Mouse (Mus musculus) lung, embryonic 16.5 days (tissue): ENCODE data around the gene Rap1a. TPM values are rescaled to one million over a fixed set of nuclear protein-coding genes. Genes with fewer than 3 reads are reported as not detected.

Source experiments
- ATAC-seq: fragments of 200-750 bp; cut with Nextera tagmentation; 2 replicates; pipeline ENCODE4 v1.8.0; 2017; ENCODE audit warnings: low read depth, mild to moderate bottlenecking, moderate library complexity
- H3K27ac ChIP-seq: fragments of 300-500 bp; sonication (generic); 2 replicates; pipeline ENCODE4 v1.5.1; 2014; ENCODE audit warnings: mild to moderate bottlenecking, control low read depth, low read length
- H3K27me3 ChIP-seq: fragments of 300-500 bp; sonication (generic); 2 replicates; pipeline ENCODE4 v1.6.1; 2014; ENCODE audit warnings: low read depth, low read length, mixed read lengths; ENCODE audit not compliant: control insufficient read depth, insufficient read depth
- H3K36me3 ChIP-seq: fragments of 300-500 bp; sonication (generic); 2 replicates; pipeline ENCODE4 v1.6.1; 2014; ENCODE audit warnings: low read length; ENCODE audit not compliant: control insufficient read depth, insufficient read depth
- H3K4me1 ChIP-seq: fragments of 300-500 bp; sonication (generic); replicated peaks from 2 replicates; pipeline ENCODE4 v1.6.1; 2014; ENCODE audit warnings: low read length, mixed read lengths; ENCODE audit not compliant: control insufficient read depth, insufficient read depth
- H3K4me2 ChIP-seq: fragments of 300-500 bp; sonication (generic); 2 replicates; pipeline ENCODE4 v1.6.1; 2014; ENCODE audit warnings: low read depth, low read length, control low read depth
- H3K4me3 ChIP-seq: fragments of 300-500 bp; sonication (generic); 2 replicates; pipeline ENCODE4 v1.5.1; 2014; ENCODE audit warnings: mild to moderate bottlenecking, low read length, control low read depth
- H3K9ac ChIP-seq: fragments of 300-500 bp; sonication (generic); 2 replicates; pipeline ENCODE4 v1.6.1; 2014; ENCODE audit warnings: low read length, control low read depth
- H3K9me3 ChIP-seq: fragments of 300-500 bp; sonication (generic); 2 replicates; pipeline ENCODE4 v1.6.1; 2016; ENCODE audit warnings: low read length; ENCODE audit not compliant: control insufficient read depth
- WGBS: fragments of 180-500 bp; shearing (Covaris S2); extraction: QIAGEN DNeasy Blood & Tissue Kit; methylation state at CpG from one replicate; pipeline ENCODE4 v1.1.7; 2014; 5-methylcytosine and 5-hydroxymethylcytosine counted together
- polyA plus RNA-seq: library from polyadenylated mRNA; unstranded; fragments of >200 nt; fragmentation: Nextera tagmentation; extraction: Ambion mirVana; gene quantifications from 2 replicates; pipeline ENCODE4 v1.2.1, GENCODE M21; 2015

The Rap1a gene
- polyA plus RNA-seq, 1 experiment from 2014 or later = 126 TPM

- WGBS = 78% methylated on average over 4 of the region's 4 CpGs
- H3K27ac ChIP-seq = no peak overlapping the region
- no peaks in the 10 kb centered on the region for H3K36me3 ChIP-seq
- H3K9me3 ChIP-seq = no peaks in the 10 kb centered on the region
- H3K27me3 ChIP-seq = no peaks in the 10 kb centered on the region
- H3K4me2 ChIP-seq = no peak overlapping the region
- no peak for ATAC-seq
- peaks cover 12% of the 10 kb centered on the region for H3K4me1 ChIP-seq
- H3K9ac ChIP-seq = no peak overlapping the region
- H3K4me3 ChIP-seq = no peak overlapping the region
Observed at GRCm38 (mm10) chr3:105796761-105797160, 4.4 kb downstream of the Rap1a start.

GRCm38 (mm10) chr3:105794309-105794708, 6.8 kb downstream of the Rap1a start:
- no peak overlapping the region for H3K9ac ChIP-seq
- no peaks in the 10 kb centered on the region for H3K27me3 ChIP-seq
- no peak overlapping the region for H3K4me3 ChIP-seq
- H3K4me2 ChIP-seq = no peak overlapping the region
- H3K4me1 ChIP-seq = peaks cover 7% of the 10 kb centered on the region
- no peak for ATAC-seq
- H3K36me3 ChIP-seq = peaks cover 5% of the 10 kb centered on the region; the same call in 1 of the 2 replicates
- no peak overlapping the region for H3K27ac ChIP-seq
- no peaks in the 10 kb centered on the region for H3K9me3 ChIP-seq
- 75% methylated on average over 1 of the region's 1 CpGs for WGBS

- no peak overlapping the region for H3K9ac ChIP-seq
- no peak for ATAC-seq
- peaks cover 6% of the 10 kb centered on the region; the same call in 1 of the 2 replicates for H3K36me3 ChIP-seq
- no peak overlapping the region for H3K4me3 ChIP-seq
- H3K4me1 ChIP-seq = no peaks in the 10 kb centered on the region
- 80% methylated on average over 7 of the region's 7 CpGs for WGBS
- H3K9me3 ChIP-seq = 0 out of 2 replicates have a peak, but pooled peaks cover 3% of the 10 kb centered on the region
- H3K27me3 ChIP-seq = no peaks in the 10 kb centered on the region
- H3K27ac ChIP-seq = no peak overlapping the region
- no peak overlapping the region for H3K4me2 ChIP-seq
Observed at GRCm38 (mm10) chr3:105792309-105792708, 8.8 kb downstream of the Rap1a start.

- no peak overlapping the region for H3K9ac ChIP-seq
- ATAC-seq = no peak
Observed at GRCm38 (mm10) chr3:105791129-105791528, 10.0 kb downstream of the Rap1a start.

GRCm38 (mm10) chr3:105790338-105790737, 10.8 kb downstream of the Rap1a start:
- Histone ChIP-seq H3K27me3 (no peaks in the 10 kb centered on the region), H3K4me2 (no peak overlapping the region), H3K4me3 (no peak overlapping the region), H3K4me1 (no peaks in the 10 kb centered on the region), H3K27ac (no peak overlapping the region), H3K9ac (no peak overlapping the region), H3K36me3 (peaks cover 7% of the 10 kb centered on the region; the same call in 1 of the 2 replicates), H3K9me3 (0 out of 2 replicates have a peak, but pooled peaks cover 3% of the 10 kb centered on the region)
- 69% methylated on average over 1 of the region's 1 CpGs for WGBS
- no peak for ATAC-seq

More at GRCm38 (mm10) chr3:105791129-105791528, 10.0 kb downstream of the Rap1a start:
- peaks cover 7% of the 10 kb centered on the region; the same call in 1 of the 2 replicates for H3K36me3 ChIP-seq
- H3K4me1 ChIP-seq = no peaks in the 10 kb centered on the region
- no peaks in the 10 kb centered on the region for H3K27me3 ChIP-seq
- H3K4me2 ChIP-seq = no peak overlapping the region
- 0 out of 2 replicates have a peak, but pooled peaks cover 3% of the 10 kb centered on the region for H3K9me3 ChIP-seq
- H3K27ac ChIP-seq = no peak overlapping the region
- WGBS = 91% methylated on average over 2 of the region's 2 CpGs
- no peak overlapping the region for H3K4me3 ChIP-seq

- Histone ChIP-seq H3K36me3 (peaks cover 7% of the 10 kb centered on the region; the same call in 1 of the 2 replicates), H3K4me3 (no peak overlapping the region), H3K27me3 (no peaks in the 10 kb centered on the region), H3K9ac (no peak overlapping the region), H3K4me1 (no peaks in the 10 kb centered on the region), H3K4me2 (no peak overlapping the region), H3K27ac (no peak overlapping the region), H3K9me3 (0 out of 2 replicates have a peak, but pooled peaks cover 3% of the 10 kb centered on the region)
- ATAC-seq = no peak
- WGBS = 79% methylated on average over 1 of the region's 1 CpGs
Observed at GRCm38 (mm10) chr3:105789776-105790175, 11.4 kb downstream of the Rap1a start.

GRCm38 (mm10) chr3:105787328-105787727, 13.8 kb downstream of the Rap1a start:
- peaks cover 7% of the 10 kb centered on the region; the same call in 1 of the 2 replicates for H3K36me3 ChIP-seq
- WGBS = 91% methylated on average over 3 of the region's 3 CpGs
- H3K9me3 ChIP-seq = 0 out of 2 replicates have a peak, but pooled peaks cover 3% of the 10 kb centered on the region
- H3K9ac ChIP-seq = no peak overlapping the region
- no peaks in the 10 kb centered on the region for H3K4me1 ChIP-seq
- ATAC-seq = no peak
- no peak overlapping the region for H3K4me2 ChIP-seq
- H3K27me3 ChIP-seq = no peaks in the 10 kb centered on the region
- H3K4me3 ChIP-seq = no peak overlapping the region
- H3K27ac ChIP-seq = no peak overlapping the region

- H3K36me3 ChIP-seq = 0 out of 2 replicates have a peak, but pooled peaks cover 2% of the 10 kb centered on the region
- H3K9me3 ChIP-seq = 0 out of 2 replicates have a peak, but pooled peaks cover 3% of the 10 kb centered on the region
- H3K9ac ChIP-seq = no peak overlapping the region
- no peak overlapping the region for H3K4me3 ChIP-seq
- H3K27ac ChIP-seq = no peak overlapping the region
- no peak overlapping the region for H3K4me2 ChIP-seq
- H3K4me1 ChIP-seq = 0 out of 2 replicates have a peak, but pooled peaks cover 1% of the 10 kb centered on the region
- no peak for ATAC-seq
- H3K27me3 ChIP-seq = no peaks in the 10 kb centered on the region
Observed at GRCm38 (mm10) chr3:105785865-105786264, 15.3 kb downstream of the Rap1a start.

- no peak overlapping the region for H3K4me2 ChIP-seq
- 0 out of 2 replicates have a peak, but pooled peaks cover 2% of the 10 kb centered on the region for H3K4me1 ChIP-seq
- ATAC-seq = no peak
- H3K36me3 ChIP-seq = 0 out of 2 replicates have a peak, but pooled peaks cover 2% of the 10 kb centered on the region
- H3K27me3 ChIP-seq = no peaks in the 10 kb centered on the region
- no peak overlapping the region for H3K4me3 ChIP-seq
- WGBS = 74% methylated on average over 1 of the region's 1 CpGs
- H3K9ac ChIP-seq = no peak overlapping the region
- H3K9me3 ChIP-seq = 0 out of 2 replicates have a peak, but pooled peaks cover 3% of the 10 kb centered on the region
- no peak overlapping the region for H3K27ac ChIP-seq
Observed at GRCm38 (mm10) chr3:105783809-105784208, 17.3 kb downstream of the Rap1a start.
